Mouse (Mus musculus): Measurements from ENCODE around the gene Tmx2.
"Not testable (repeated sequence)": the region's sequence is repeated elsewhere in the genome, so short reads cannot be mapped to it uniquely, and the experiment has no call there.

Gene Tmx2

DNA sequence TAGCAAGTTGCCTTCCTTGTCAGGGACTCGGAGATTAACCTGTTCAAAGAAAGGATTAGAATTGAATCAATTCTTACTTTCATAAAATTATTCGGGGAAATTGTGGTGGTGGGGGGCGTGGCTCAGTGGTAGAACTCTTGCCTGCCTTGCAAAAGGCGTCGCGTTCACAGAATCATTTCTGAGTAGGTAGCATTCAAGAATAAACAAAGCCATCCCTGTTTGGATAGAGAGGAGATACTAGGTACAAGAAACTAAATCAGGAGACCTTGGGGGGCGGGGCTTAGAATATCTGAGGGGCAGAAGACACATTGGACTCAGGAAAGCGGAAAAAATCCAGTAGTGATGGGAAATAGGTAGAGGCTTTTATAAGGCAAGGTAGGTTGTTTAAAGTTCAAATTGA lies at the start of gene Tmx2:
Tmx2 (minus strand) TSS at position 125 of the 400 bp plus-strand sequence.
- DNase-seq (ENCODE audit: low spot score in 2 of 2): no peak

DNA sequence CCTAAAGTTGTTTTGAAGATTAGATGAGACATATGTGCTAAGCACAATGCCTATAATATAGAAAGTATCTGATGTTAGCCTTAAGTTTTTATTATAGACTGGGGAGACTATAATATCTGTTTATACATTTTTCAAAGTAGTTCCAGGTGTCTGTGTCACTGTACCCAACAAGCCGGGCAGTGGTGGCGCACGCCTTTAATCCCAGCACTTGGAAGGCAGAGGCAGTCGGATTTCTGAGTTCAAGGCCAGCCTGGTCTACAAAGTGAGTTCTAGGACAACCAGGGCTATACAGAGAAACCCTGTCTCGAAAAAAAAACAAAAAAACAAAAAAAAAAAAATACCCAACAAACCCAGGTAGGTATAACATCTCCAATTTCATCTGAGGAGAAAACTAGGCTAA lies 49.3 kb upstream of the Tmx2 start:
- DNase-seq (ENCODE audit: low spot score in 2 of 2): not testable (repeated sequence)

DNA sequence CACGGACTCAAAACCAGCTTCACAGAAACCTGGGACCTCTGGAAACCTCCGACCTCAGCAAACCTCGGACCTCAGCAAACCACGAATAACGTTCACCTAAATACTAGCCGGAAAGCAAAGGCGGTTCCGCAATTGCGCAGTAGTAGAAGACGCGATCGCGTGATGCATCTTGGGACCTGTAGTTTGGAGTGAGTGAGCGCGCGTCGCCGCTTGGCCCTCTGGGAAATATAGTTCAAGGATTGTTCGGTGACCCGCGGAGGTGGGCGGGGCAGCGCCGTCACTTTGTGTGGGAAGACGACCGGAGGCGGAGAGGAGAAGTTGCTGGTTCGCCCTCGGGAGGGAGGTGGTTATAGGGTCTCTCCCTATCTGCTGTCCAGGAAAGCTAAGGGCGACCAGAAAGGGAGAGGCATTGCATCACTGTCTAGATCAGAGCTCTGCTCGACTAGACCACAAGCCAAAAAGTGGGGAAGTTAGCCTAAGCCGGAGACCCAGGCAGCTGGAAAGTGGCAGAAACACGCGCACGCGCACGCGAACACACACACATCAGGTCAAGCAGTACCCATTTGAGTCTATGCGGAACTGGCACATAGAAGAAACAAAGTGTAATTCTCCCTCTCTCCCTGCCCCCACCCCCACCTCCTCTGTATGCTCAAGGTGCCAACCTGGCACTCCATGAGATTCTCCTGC lies 48.4 kb upstream of the Tmx2 start, which contains the start of gene Clp1:
Clp1 (minus strand) TSS at position 179 of the 687 bp plus-strand sequence.
- peak; percentile 97 to 98 for DNase-seq (ENCODE audit: low spot score in 2 of 2)

DNA sequence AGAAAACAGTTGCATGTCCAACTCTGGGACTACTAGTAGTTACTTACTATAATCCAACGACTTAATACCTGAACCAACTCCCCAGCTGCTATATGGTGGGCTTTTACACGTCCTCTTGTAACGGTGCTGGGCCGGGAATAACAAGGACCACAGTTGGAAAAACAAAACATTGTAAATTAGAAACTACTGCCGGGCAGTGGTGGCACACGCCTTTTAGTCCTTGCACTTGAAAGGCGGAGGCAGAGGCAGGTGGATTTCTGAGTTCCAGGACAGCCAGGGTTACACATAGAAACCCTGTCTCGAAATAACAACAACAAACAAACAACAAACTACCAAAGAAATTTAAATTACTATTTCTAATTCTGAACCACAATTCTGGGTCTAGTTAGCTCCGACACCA lies 47.8 kb upstream of the Tmx2 start:
- no peak for DNase-seq (ENCODE audit: low spot score in 2 of 2)

DNA sequence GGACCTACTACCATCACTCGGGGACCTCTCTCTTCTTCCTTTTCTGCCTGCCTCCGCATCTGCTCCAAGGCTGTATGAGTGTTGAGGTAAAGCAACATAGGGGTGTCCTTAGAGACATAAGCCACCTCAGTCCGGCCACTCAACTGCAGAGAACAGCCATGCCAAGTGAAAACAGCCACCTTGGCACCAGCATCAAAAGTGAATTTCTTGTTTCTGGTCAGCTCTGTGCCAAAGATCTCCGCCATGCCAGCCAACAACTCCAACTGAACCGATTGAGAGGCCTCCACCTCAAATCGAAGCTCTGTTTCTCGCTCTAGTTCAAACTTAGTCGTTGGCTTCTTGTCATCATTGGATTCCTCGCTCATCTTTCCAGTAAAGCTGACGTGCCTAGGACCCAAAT lies 46.8 kb upstream of the Tmx2 start:
- no peak for DNase-seq (ENCODE audit: low spot score in 2 of 2)

DNA sequence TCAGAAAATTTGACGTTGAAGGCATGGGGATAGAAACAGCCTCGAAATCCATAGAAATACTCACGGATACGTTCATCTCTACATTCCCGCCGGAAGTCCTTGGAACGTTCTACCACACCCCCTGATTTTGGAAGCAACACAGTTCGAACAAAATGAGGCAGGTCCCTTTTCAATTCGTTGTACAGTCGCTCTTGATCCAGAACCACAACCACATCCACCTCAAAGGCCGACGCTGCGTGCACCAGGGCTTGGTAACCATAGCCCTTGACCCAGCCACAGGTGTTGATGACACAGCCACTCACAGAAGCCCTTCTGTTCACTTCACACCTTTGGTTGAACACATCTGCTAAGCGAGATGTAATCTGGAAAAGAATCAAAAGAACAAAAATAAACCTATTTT lies 44.9 kb upstream of the Tmx2 start:
- no peak for DNase-seq (ENCODE audit: low spot score in 2 of 2)

DNA sequence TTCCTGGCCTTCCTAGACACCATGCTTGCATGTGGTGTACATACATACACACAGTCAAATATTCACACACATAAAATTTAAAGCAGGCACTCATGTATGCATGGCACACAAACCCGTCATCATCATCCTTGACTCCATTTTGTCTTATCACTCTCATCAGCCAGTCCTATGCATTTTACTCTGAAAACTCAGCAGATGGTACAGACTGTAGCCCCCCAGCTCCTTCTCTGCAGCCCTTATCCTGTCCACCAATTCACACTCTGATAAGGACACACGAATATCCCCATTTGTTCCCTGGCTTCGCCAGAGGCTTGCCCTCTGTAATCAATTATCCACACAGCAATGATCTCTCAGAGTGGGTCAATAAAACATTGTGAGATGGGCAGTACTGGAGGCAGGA lies 42.2 kb upstream of the Tmx2 start:
- no peak for DNase-seq (ENCODE audit: low spot score in 2 of 2)

DNA sequence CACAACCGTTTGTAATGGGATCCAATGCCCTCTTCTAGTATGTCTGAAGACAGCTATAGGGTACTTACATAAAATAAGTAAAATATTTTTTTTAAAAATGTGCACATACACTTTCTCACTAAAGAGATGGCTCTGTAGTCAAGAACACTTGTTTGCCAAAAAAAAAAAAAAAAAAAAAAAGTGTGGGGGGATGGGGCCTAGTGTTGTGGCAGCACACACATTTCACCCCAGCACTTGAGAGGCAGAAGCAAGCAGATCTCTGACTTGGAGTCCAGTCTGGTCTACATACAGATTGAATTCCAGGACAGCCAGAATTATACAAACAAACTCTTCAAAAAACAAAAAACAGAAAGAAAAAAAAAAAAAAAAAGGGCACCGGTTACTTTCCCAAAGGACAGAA lies 41.8 kb upstream of the Tmx2 start:
- no peak for DNase-seq (ENCODE audit: low spot score in 2 of 2)

DNA sequence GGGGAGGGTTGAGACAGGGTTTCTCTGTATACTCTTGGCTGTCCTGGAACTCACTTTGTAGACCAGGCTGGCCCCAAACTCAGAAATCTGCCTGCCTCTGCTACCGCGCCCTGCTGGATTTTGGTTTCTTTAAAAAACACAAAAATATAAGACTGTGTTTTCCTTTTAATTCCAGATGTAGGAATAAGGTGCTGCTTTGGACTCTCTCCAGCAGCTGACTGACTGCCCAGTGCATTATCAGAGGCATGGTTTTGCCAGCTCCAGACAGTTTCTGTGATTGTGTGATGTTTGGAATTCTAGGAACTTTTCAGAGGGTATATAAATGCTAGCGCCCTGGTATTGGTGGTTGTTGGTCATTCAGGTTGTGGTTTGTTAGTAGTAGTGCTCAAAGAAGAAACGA lies 38.4 kb upstream of the Tmx2 start:
- DNase-seq (ENCODE audit: low spot score in 2 of 2): no peak

DNA sequence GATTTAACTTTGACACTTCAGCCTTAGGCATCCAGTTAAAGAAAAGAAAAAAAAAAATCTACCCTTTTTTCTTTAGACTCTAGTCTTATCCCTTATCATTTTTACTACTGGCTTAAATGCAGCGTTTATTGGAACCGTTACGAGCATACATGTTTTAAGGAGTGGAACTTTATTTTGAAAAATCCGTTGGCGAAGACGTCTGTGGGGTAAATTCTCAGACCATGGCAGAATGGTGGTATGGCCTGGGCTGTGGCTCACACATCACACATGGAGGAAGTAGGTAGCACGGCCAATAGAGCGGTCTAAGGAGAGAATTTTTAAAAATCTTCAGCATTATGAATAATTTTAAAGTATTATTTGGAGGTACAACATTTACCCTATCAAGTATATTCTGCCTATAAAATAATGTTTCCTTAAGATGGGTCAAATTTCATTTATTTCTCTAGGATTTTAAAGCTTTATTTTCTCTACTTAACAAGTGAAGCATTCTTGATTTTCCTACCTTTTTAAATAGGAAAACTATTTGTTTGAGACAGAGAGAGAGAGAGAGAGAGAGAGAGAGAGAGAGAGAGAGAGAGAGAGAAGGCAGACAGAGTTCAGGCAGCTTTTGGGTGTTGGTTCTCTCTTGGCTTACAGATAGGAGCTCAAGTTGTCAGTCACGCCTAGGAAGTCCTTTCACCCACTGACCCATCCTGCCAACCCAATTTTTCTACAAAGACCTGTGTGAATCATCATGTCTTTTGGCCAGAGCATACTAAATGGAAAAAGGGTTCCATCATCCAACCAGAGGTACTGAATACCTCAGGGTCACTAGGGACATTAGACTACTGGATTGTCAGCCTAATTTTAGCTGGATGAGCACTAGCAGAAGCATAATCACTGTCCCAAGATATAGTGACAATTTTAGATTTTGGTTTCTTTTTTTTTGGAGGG lies 37.7 kb upstream of the Tmx2 start:
- DNase-seq (ENCODE audit: low spot score in 2 of 2): no peak

DNA sequence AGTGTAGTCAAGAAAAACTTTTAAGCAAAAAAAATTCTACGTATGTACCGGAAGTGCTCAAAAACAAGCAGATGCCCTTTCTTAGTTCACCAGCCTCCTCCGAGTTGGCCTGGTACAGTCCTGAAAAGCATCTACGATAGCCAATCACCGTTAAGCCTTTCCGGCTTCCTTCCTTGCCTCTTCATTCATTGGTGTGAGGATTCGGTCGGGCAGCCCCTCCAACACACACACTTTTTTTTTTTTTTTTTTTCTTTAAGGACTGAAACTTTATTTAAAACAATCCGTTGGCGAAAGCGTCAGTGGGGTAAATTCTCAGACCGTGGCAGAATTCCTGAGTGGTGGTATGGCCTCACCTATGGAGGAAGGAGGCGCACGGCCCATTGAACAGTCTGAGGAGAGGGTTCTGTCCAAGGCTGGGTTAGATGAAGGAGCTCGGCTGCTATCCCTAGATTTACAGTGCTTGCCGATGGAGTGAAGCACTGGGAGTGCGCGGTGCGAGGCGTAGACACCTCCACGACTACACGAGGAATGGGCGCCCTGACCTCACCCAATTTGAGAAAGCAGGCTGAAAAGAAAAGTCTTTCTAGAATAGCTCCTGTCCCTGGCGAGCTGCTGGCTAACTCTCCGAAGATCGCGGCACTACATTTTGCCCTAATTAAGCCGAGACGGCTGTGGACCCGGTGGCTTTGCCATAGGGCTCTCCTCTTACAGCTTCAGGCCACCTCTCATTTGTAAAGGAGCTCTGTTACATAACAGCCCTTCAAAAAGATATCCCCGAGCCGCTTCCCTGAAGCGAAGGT lies 36.8 kb upstream of the Tmx2 start:
- peak; percentile 92 to 97 for DNase-seq (ENCODE audit: low spot score in 2 of 2)

DNA sequence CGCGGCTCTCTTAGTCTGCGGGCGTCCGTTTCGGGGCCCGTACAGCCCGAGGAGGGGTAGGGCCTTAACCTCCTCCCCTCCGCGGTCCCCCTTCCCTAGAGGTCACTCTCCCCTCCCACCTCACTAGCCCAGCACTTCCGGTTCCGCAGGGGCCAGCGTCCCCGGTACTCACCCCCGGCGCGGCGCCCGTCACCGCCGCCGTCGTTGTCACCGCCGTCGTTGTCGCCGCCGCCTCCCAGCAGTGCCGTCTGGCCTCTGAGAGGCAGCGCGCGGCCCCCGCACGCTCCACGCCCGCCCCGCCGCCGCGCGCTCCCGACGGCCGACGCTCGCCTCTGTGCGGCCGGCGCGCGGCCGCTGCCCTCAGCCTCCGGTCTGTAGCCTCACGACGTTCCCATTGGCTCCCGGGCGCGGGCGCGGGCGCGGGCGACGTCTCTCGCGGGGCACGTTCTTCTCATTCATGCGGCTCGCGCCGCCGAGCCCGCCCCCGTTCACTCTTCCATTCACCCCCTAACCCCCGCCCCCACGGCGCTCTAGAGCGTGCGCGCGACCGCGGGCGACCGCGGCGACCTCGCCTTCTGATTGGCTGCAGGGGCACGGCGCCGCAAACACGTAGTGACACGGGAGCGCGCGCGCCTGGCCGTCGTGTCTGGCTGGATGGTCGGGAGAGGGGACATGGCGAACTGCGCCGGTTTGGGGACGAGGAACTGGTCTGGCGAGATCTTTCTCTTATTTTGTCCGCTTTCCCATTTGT lies 36.0 kb upstream of the Tmx2 start, which contains the start of gene Zdhhc5:
Zdhhc5 (minus strand) TSS at position 370 of the 751 bp plus-strand sequence.
- peak; percentile 99 for DNase-seq (ENCODE audit: low spot score in 2 of 2)

DNA sequence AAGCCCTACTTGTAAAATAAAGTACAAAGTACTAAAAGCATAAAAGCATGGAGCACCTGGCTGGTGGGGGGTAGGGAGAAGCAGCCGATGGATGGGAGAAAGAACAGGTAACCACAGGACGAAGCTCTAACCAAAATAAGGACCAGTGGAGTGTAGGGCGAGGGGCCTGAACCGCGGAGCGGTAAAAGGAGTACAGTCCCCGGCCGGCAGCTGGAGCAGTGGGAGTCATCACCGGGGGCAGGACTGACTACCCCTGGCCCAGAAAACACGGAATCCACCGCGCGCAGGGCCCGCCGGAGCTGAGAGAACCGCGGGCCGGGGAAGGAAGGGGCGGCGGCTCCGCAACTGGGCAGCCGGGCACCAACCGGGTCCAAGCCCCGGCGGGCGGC lies 35.5 kb upstream of the Tmx2 start:
- peak in 1 of 2 experiments; percentile 56 for DNase-seq (ENCODE audit: low spot score in 2 of 2)

DNA sequence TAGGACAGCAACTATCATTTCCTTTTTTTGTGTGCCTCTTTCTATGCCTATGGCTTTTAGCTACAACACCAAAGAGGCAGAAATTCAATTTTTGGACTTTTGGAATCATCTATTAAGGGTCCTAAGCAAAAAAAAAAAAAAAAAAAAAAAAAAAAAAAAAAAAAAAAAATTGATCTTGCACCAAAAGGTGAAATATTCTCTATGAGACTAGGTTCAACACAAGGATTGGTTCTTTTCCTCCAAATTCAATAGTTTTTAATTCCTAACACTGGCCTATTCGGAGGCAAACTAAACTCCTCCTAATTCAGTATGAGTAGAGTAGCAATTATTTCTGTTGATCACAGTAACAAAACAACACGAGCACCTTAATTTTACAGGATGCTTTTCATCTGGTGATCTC lies 33.0 kb upstream of the Tmx2 start:
- no peak for DNase-seq (ENCODE audit: low spot score in 2 of 2)

DNA sequence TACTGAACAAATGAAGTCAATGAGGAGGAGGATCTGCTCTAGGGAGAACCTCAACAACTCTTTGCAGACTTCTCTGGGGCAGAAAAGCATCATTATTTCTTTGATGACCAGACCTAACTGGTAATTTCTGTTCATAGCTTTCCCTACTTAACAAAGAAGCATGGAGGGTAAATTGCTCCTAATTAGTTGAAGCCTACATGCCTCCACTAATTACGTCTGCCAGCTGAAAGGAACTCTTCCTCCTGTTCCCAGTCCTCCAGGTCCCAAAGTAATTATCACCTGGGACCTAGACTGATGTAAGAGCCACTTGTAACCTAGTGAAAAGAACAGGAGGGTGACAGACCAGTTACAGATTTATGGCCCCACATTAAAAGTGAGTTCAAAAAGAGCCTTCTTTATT lies 28.6 kb upstream of the Tmx2 start:
- DNase-seq (ENCODE audit: low spot score in 2 of 2): no peak

DNA sequence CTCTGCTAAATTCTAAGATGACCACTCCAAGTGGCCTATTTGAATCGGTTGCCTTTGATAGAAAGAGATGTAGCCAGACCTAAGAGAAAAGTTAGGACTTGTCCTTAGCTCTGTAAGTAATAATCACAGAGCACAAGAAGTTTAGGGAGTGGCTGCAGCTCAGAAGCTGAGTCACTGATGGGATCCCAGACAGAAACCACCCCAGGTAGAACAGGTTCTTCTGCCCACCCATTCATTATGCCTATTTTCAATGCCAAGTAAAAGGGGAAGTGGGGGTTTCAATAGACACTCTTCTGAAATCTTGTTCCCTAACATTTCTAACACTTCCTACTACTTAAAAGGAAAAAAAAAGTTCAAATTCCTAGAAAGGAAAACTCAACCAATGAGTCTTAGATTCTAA lies 26.4 kb upstream of the Tmx2 start:
- no peak for DNase-seq (ENCODE audit: low spot score in 2 of 2)

DNA sequence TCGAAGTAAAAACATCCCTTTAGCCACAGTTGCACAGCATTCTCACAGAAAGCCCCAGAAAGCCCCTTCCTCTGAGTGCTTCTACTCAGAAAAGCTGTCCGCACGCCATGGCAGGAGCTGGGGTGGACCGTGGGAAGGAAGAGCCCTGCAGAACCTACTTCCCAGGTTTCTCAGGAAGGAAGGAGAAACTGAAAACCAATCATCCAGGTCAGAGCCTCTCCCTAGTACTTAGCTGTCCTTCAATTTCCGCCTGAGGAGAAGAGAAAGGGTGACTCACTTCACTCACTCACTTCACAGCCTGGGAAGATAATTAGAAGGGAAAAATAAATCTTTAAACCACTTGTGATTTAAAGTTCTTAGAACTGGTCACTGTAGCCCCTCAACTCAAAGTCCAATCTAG lies 25.4 kb upstream of the Tmx2 start:
- DNase-seq (ENCODE audit: low spot score in 2 of 2): no peak

DNA sequence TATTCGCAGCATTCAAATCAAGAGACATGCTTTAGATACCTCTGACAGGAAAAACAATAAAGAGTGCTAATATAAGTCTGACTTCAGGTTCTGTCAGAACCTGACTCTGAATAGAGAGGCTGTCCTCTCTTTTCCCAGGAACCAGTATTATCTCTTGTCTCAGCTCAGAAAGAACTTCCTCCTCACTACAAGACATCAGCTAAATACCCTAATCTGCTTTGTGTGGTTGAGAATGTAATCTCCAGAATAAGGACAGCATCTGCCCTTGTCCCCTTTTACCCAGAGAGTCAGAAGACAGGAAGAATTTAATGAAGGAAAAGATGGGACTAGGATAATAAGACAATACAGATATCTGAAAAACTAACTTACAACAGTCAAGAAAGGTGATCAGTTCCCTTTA lies 24.6 kb upstream of the Tmx2 start:
- DNase-seq (ENCODE audit: low spot score in 2 of 2): no peak

DNA sequence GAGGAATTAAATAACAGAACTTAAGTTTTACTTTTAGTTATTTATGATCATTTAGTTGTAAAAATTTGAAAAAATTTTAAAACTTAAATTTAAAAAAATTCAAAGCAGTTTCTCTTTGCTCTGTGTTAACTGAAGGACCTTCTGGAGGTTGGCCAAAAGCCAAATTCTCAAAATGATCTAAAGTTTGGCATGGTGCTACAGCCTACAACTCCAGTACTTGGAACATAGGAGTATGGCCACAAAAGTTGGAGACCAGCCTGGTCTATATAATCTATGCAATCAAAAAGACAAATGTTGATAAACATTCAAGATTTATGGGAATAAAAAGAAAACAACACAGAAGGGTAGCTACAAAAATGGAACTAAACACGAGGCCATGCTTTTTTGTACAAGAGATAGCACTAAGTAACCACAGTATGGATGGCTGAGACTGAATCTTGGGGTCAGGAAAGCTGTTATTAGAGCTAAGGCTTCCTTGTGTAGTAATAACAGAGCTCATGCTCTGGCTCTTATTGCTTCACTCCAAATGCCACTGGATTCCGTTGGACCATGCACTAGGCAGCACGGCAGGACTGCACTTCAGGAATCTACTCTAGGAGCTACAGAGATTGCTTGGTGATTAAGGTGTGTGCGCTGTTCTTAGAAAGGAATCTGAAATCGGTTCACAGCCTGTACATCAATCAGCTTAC lies 16.2 kb upstream of the Tmx2 start:
- no peak for DNase-seq (ENCODE audit: low spot score in 2 of 2)

DNA sequence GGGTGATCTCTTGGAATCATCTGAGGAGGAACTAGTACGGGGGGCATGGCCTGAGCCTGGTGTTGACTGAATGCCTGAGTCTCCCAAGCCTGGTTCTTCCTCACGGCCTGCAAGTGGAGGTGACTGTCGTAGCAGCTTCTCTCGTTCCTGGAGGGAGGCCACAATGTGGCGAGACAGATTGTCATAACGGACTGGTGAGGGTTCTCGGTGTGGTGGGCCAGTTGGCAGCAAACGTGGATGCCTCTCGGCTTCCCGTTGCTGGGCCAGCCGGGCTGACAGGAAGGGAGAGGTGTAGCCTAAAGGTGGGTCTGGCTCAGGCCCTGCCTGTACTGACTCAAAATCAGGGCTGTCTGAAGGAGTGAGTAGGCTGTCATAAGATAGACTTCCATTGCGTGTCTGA lies 11.1 kb upstream of the Tmx2 start:
- DNase-seq (ENCODE audit: low spot score in 2 of 2): no peak
